Mouse (Mus musculus): Measurements from ENCODE around the gene Sbp.

GRCm38 (mm10) chr17:23966658-23967401 lies 25.4 kb downstream of the Sbp start:
- TF ChIP-seq CTCF (IDR thresholded peaks at IDR 0.05; ENCODE audit: control insufficient read depth, insufficient read depth, insufficient replicate concordance, low read depth, low read length) (no peak), POLR2A (IDR thresholded peaks at IDR 0.05; ENCODE audit: control insufficient read depth, low read depth, low read length) (no peak)
